Mouse (Mus musculus): ENCODE measurements around the gene Camk1d. TPM values are rescaled to one million over a fixed set of nuclear protein-coding genes. Genes with fewer than 3 reads are reported as not detected.

The Camk1d gene
- polyA plus RNA-seq, 2 experiments: 4.9 to 7.7 TPM

Other genes with a start within 250 kb of the Camk1d start
- gene Nudt5, start 130.5 kb upstream of the Camk1d start, polyA plus RNA-seq (2012; rRNA removed): 28.7 and 34.6 TPM in 2 replicates
- gene Nudt5, start 130.5 kb upstream of the Camk1d start, polyA plus RNA-seq (2014; fragmentation: Nextera tagmentation; extraction: Ambion mirVana): 56.4 and 57.4 TPM in 2 replicates
- gene Cdc123, start 130.6 kb upstream of the Camk1d start, polyA plus RNA-seq (2012; rRNA removed): 182 and 209 TPM in 2 replicates
- 296 TPM in 2 replicates for gene Cdc123, start 130.6 kb upstream of the Camk1d start, polyA plus RNA-seq (2014; fragmentation: Nextera tagmentation; extraction: Ambion mirVana)
- 6.2 and 7.0 TPM in 2 replicates for gene Gm13199, start 148.4 kb upstream of the Camk1d start, polyA plus RNA-seq (2012; rRNA removed)
- gene Gm13199, start 148.4 kb upstream of the Camk1d start, polyA plus RNA-seq (2014; fragmentation: Nextera tagmentation; extraction: Ambion mirVana): 1.6 and 2.0 TPM in 2 replicates
- 222 and 262 TPM in 2 replicates for gene Sec61a2, start 180.9 kb upstream of the Camk1d start, polyA plus RNA-seq (2012; rRNA removed)
- 79.1 and 90.1 TPM in 2 replicates for gene Sec61a2, start 180.9 kb upstream of the Camk1d start, polyA plus RNA-seq (2014; fragmentation: Nextera tagmentation; extraction: Ambion mirVana)
- gene Dhtkd1, start 228.3 kb upstream of the Camk1d start, polyA plus RNA-seq (2012; rRNA removed): 9.4 TPM in 2 replicates
- 3.5 and 3.6 TPM in 2 replicates for gene Dhtkd1, start 228.3 kb upstream of the Camk1d start, polyA plus RNA-seq (2014; fragmentation: Nextera tagmentation; extraction: Ambion mirVana)
- gene Upf2, start 237.0 kb upstream of the Camk1d start, polyA plus RNA-seq (2012; rRNA removed): 12.5 and 17.0 TPM in 2 replicates
- 12.1 and 13.0 TPM in 2 replicates for gene Upf2, start 237.0 kb upstream of the Camk1d start, polyA plus RNA-seq (2014; fragmentation: Nextera tagmentation; extraction: Ambion mirVana)

All from limb, embryonic 14.5 days (tissue).